Comparison of ENCODE assay signal across 10 mouse cellular contexts in the genomic region with DNA sequence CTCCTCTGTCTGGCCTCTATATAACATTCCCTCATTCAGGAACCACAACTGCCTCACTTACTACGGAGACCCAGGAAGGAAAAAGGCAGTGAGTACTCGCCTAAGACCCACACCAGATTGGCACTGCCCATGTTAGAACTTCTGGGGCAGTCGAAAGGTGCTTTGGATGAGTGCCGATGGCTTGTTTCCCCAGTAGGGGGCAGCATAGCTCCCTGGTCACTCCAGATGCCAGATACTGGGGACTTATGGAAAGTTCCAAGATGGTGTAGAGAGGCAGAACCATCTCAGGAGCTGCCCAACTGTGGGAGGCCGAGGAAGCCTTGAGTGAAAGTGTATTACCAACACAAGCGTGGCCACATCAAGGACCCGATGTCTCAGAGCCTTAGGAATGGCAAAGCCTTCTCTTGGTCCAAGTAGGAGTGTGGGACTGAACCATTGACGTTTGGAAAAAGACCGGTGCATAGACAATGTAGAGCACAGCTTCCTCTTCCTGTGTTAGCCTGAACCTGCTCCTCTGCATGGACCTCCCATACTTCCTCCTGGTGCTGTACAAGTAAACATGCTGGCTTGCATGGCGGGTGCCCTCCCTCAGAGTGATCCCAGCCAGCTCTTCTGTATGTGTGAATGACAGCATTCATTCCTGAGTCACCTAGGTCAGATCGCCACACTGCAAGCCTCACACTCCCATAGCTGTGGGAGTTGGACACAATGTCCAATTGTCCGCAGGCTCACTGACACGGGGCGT.
DNase-seq lines count a peak whose midpoint lies in the region; ATAC-seq and TF ChIP-seq lines count a peak whose summit lies in the region.
"Had no signal": no experiment of that assay in that cellular context is flagged by ENCODE, and none has a peak within 500 bp of the region (broad histone marks: within the 10 kb centered on the region; RNA-seq: fewer than 3 reads in every experiment).

No protein-coding gene starts in this region.

- H3K4me1 ChIP-seq in kidney, adult 2 months (ENCODE audit: control insufficient read depth, insufficient read depth, low read length): no peaks in the 10 kb centered on the region
- peaks cover 0 to 8% of the 10 kb centered on the region in 2 experiments; a peak in 1 of 4 replicates for H3K4me1 ChIP-seq in ES-E14 (ENCODE audit: control insufficient read depth in 2 of 2, insufficient read depth in 2 of 2, low read length in 2 of 2, poor library complexity in 1 of 2)

- DNase-seq in kidney, adult 2 months: no peak
- DNase-seq in kidney, adult 8-10 months: no peak
- no peak for DNase-seq in ES-E14 (ENCODE audit: low read depth, low spot score)
- no peak for DNase-seq in ovary, adult 18-20 months (ENCODE audit: low spot score)
- DNase-seq in gastrocnemius, postnatal 4 days (ENCODE audit: low spot score in 2 of 2): no peak
- no peak for DNase-seq in left cerebral cortex, postnatal 4 days

- TF ChIP-seq POLR2A in kidney, adult 2 months (IDR thresholded peaks at IDR 0.05; ENCODE audit: low read depth, low read length): no peak

- peak; percentile 60; the same call in 1 of the 2 replicates for ATAC-seq in common myeloid progenitor, adult 5-6 weeks (replicated peaks; ENCODE audit: low read depth, poor library complexity, severe bottlenecking)
- ATAC-seq in megakaryocyte progenitor cell, adult 5-6 weeks (replicated peaks; ENCODE audit: poor library complexity): peak; percentile 67

- H3K9me3 ChIP-seq in ES-E14 (ENCODE audit: control insufficient read depth, insufficient read depth, low read depth, low read length): no peaks in the 10 kb centered on the region
- H3K9me3 ChIP-seq: forebrain, embryonic 10.5 days; hindbrain, embryonic 15.5 days had no signal

- H3K4me3 ChIP-seq in kidney, adult 2 months (ENCODE audit: insufficient read depth, low read depth, low read length): no peak overlapping the region
- peak overlapping the region; percentile 26 to 49; a peak in 3 of 4 replicates for H3K4me3 ChIP-seq in ES-E14 (ENCODE audit: insufficient read depth in 1 of 2, low read depth in 1 of 2, low read length in 2 of 2, poor library complexity in 1 of 2, severe bottlenecking in 1 of 2)
- H3K4me3 ChIP-seq: forebrain, embryonic 10.5 days; hindbrain, embryonic 15.5 days had no signal

- in situ Hi-C loops in ES-E14 (cut with MboI; ENCODE audit: low sequenced_read_pairs in 2 of 2, unreplicated experiment in 2 of 2): loop anchor here (5.0 to 25.0 kb wide), 2 partner anchors 127 to 132 kb away; no protein-coding TSS in a partner anchor

- 77% methylated on average over 14 of the region's 14 CpGs for WGBS in kidney, adult 2 months

- no peak overlapping the region for H3K9ac ChIP-seq in ES-E14 (ENCODE audit: insufficient read depth, low read depth, low read length, poor library complexity, severe bottlenecking)
- H3K9ac ChIP-seq: hindbrain, embryonic 15.5 days had no signal

- H3K27me3 ChIP-seq in kidney, adult 2 months (replicated peaks; ENCODE audit: control insufficient read depth, insufficient read depth, low read length): no peaks in the 10 kb centered on the region

- H3K27ac ChIP-seq in kidney, adult 2 months (ENCODE audit: insufficient read depth, low read depth, low read length): no peak overlapping the region
- H3K27ac ChIP-seq in ES-E14 (ENCODE audit: insufficient read depth, low read depth, low read length, poor library complexity, severe bottlenecking): no peak overlapping the region
- H3K27ac ChIP-seq: forebrain, embryonic 10.5 days; hindbrain, embryonic 15.5 days had no signal

- TF ChIP-seq CTCF in kidney, adult 2 months (conservative IDR thresholded peaks at IDR 0.05; ENCODE audit: insufficient read depth, insufficient read length, low read depth, low read length): peak; percentile 39

- intact Hi-C loops in left cerebral cortex, postnatal 4 days (cut with DNase I): no loop called here

- H3K36me3 ChIP-seq in kidney, adult 2 months (ENCODE audit: control insufficient read depth, insufficient read depth, low read length): no peaks in the 10 kb centered on the region
- no peaks in the 10 kb centered on the region for H3K36me3 ChIP-seq in ES-E14 (ENCODE audit: control insufficient read depth, insufficient read depth, low read length, poor library complexity, severe bottlenecking)
- H3K36me3 ChIP-seq: forebrain, embryonic 10.5 days; hindbrain, embryonic 15.5 days had no signal

TF ChIP-seq in ES-E14, 5 proteins besides CTCF, POLR2A, EP300 and RAD21:
- TF ChIP-seq CHD2 (IDR thresholded peaks at IDR 0.05; ENCODE audit: low read depth, low read length) (no peak), ZC3H11A (IDR thresholded peaks at IDR 0.05; ENCODE audit: borderline replicate concordance, low read depth, low read length) (no peak), MAFK (IDR thresholded peaks at IDR 0.05; ENCODE audit: insufficient read depth, low read depth, low read length) (no peak), HCFC1 (IDR thresholded peaks at IDR 0.05; ENCODE audit: borderline replicate concordance, insufficient read depth, low read length) (no peak), ZNF384 (IDR thresholded peaks at IDR 0.05; ENCODE audit: low read depth, low read length) (no peak)
